Mouse (Mus musculus) mesoderm, embryonic 11.5 days (tissue): Measurements from ENCODE around the gene Plcg2.

Experiments
- DNase-seq: peaks from one replicate; pipeline ENCODE4 v3.0.0-alpha.2; 2012; ENCODE audit warnings: low read depth, low spot score

The Plcg2 gene

DNA sequence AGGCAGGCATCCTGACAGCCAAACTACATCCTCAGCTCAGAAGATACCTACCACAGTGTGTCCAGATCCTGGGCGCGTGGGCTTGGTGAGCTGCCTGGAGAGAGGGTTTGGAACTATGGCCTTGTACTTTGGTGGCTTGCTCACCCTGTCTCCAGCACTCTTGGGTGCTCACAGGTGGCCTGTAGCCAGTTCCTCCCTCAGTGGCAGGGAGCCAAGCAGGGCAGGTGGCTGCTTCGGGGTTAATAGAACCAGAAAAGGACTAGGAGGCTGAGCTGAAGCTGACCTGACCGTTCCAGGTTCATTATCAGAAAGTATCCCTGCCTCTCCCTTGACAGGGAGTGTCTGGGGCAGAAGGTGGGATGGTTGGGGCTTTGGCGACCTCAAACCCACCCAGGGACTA is 48.3 kb downstream of the Plcg2 start:
- DNase-seq = no peak

DNA sequence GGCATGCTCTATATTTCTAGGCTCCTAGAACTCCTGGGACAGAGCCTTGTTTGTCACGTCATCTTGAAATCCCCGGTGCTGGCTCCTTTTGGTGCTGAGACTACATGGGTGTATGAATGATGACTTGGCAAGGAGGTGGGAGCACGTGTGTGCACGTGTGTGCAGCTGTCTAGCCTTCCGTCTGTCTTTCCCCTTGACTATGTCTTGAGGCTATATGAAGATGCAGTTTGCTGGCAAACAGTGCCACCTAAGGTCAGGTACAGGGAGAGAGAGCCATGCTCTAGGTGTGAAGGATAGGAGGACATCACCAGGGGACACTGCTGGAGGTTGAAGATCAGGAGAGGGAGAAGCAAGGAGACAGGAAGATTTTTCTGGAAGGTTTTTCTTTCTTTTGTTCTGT is 49.9 kb downstream of the Plcg2 start:
- no peak for DNase-seq

DNA sequence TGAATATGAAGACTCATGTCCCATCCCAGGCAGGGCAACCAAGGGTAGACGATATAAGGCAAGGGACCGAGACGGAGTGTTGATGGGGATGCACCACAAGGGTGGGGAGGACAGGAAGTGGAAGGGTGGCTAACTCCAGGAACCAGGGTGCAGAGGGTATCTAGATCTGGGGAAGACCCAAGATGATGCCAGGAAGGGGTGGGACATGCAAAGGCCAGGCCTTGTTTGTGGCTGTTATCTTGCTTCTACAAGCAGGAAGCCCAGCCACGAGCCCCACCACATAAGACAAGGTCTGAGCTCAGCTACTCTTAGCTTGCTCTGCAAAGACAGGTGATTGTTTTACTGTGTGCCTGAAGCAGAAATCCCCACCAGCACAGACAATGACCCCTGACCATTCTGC is 50.4 kb downstream of the Plcg2 start:
- DNase-seq = no peak

DNA sequence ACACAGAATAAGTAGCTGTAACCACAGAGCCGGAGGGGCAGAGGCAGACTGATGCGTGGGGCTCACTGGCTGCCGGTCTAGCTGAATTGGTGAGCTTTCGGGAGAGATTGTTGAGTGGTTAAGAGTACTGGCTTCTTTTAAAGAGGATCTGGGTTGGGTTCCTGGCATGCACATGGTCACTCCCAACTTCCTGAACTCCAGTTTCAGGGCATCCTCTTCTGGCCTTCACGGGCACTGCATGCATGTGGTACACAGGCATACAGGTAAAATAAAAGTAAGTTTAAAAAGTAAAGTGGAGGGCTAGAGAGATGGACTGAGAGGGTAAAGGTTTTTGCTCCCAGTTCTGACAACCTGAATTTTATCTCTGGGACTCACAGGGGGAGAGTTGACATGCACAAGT is 52.4 kb downstream of the Plcg2 start:
- DNase-seq = no peak

DNA sequence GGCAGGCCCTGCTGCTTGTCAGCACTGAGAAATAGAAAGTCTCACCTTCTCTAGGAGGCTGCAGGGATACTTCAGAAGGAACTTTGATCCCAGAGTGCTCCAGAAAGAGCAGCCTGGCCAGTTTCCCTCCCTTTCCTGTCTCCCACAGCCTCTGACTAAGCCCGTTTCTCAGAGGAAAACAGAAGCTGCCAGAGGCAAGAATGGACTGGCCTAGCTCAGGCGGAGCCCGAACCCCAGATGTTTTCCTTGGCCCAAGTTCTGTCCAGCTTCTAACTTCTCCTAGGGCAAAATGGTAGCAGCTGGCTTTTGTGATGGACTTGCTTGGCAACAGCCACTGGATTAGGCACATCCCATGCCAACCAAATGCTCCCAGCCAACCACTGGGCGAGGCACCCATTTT is 62.9 kb downstream of the Plcg2 start:
- DNase-seq = no peak

DNA sequence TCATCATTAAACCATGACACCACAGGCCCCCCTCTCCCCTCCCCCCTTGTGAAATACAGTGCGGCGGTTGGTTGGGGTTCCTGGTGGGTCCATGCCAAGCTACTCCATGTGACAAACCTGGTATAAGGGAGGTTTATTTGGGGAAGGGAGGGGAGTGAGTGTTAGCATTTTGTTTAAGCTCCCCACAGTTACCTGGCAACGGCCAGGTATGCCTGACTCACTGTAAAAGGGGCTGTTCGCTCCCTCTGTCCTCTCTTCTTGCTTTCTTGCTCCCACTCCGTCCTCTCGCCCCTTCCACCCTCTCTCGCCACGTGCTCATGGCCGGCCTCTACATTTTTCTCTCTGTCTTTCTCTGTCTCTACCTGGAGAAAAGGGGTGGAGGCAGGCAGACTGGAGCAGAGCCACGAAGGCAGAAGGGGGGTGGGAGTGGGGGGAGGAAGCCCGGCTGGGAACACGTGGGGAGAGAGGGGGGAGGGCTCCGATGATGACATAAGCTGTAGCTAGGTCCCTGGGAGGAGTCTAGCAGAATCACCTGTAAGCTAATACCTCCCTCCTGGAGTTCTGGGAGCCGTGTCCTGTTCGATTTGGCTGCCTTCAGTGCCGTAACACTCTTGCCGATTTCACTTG is 63.8 kb downstream of the Plcg2 start:
- DNase-seq = no peak

DNA sequence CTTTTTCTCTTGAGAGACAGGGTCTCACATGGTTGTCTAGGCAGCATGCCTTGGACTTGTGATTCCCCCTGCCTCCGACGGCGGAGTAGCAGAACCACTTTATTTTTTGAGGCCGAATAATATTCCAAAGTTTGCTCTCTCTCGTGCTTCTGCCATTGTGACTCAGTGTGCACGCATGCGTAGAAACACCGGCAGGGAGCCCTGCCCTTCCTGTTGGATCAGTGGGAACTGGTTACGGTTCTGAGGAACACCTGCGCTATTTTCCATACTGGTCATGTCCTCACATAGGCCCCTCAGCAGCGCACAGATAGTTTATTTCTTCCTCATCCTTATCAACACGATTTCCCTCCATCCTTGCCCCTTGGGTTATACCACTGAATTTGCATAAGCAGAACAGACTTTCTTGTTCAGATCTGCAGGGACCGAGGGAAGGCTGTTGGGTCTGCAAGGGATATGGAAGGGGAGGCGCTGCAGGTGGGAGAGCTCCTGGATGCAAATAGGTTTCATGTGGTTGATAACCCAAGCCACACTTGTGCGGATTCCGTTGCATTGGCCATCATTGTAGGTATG is 64.4 kb downstream of the Plcg2 start:
- DNase-seq = no peak

DNA sequence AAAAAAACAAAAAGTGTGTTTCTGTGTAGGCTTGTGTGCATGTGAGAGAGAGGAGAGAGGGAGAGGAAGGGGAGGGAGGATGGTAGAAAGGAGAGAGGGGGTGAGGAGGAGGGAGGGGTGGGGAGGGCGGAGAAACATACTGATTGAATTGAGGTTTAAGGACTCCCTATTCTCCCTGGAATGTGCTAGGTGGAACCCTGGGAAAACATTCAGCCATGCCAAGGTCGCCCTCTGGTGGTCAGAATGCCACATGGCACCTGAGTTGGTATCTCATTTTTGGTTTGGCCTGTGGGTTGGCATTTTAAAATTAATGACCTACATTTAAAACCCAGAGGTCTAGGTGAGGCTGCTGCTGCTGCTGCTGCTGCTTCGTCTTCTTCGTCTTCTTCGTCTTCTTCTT is 71.3 kb downstream of the Plcg2 start:
- DNase-seq = peak; percentile 85

DNA sequence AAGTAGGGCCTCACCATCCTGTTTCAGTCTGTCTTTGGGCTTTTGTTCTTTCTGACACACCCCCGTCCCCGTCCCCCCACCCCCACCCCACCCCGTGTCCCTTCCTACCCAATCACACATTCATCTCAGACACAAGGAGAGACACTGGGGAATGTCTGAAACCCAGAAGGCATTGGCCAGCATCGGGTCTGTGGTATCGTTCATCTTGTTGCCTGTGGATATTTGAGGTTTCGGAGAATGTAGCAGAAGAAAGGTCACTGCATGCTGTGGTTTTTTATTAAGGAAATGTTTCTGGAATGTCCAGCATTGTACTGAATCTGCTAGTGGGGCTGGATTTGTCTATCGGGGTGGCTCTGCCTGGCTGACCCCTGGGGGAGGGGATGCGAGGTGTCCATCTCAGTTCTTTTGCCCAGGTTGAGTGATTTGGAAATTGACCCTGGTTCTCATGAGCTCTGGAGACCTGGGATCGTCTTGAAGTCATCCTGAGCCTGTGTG is 78.2 kb downstream of the Plcg2 start:
- DNase-seq = no peak

DNA sequence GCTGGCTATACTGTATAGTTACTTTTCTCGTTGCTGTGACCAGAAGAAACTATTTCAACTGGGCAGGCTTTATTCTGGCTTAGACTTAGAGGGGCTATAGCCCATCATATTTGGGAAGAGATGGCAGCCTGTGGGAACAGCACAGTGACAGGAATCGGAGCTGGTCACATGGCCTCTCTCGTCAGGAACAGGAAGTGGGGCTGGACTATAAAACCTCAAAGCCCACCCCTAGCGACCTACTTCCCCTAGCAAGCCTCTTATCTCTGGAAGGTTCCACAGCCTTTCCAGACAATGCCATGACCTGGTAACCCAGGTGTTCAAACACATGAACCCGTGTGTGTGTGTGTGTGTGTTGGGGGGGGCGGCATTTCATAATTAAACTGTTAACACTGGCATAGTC is 79.0 kb downstream of the Plcg2 start:
- DNase-seq = no peak

DNA sequence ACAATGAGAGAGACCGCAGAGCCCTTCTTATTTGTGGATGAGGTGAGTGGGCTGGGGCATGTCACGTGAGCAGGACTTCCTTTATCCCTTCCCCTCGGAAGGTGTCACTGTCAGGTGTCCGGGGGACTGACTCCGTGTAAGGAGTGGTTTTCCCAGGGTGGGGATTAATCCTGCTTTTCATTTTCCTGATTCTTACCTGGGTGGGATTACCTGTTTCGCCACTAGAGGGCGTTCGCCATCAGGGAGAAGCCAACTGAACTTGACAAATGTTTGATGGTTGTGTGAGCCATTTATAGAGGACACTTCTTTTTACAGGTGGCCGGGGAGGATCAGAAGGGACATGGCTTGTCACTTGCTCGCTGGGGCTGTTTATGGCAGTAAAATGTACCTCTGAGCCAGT is 79.8 kb downstream of the Plcg2 start:
- DNase-seq = peak; percentile 31

DNA sequence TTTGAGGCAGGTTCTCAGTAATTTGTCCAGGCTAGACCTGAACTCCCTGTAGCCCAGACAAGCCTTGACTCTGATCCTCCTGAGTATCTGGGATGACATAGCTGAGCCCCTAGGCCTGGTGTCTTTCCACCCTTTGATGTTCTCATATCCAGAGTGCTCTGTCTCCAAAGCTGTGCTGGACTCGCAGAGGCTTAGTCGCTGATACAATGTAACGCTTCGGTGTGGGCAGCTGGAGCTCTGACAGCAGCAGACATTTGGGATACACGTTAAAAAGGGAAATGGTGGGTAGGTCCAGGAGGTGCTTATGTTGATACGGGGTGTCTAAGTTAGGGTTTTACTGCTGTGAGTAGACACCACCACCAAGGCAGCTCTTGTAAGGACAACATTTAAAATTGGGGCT is 80.8 kb downstream of the Plcg2 start:
- no peak for DNase-seq

DNA sequence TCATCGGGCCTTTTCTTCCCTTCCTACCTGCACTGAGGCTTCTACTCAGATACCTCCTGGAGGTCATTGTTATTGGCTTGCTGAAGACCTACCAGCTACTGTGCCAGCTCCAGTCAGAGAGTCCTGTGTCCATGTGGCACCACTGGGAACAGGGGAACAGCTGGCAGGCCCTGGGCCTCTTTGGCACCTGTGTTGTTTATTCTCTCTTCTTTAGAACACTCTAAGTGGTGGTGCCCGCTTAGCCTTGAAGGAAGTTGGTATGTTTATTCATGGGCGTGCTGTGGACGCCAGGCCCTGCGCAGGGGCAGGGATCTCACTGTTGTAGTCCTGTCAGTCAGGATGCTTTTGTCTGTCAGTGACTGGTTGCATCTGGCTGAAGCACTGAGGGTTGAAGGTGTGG is 95.8 kb downstream of the Plcg2 start:
- DNase-seq = no peak

DNA sequence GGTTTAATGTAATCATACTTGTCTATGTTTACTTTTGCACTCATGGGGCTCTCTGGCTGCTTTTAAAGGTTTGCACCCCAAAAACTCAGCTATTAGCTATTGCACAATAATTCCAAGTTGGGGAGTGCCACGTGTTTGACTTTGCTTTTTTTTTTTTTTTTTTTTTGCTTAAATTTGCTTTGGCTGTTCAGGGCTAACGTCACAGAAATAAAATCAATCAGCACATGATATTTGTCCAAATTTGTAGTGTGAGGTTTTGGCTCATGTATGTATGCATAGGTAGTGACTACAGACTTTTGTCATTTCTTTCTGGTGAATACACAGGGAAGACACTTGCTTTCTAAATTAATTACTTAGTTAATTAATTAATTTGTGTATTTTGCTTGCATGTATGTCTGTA is 96.9 kb downstream of the Plcg2 start:
- DNase-seq = no peak

DNA sequence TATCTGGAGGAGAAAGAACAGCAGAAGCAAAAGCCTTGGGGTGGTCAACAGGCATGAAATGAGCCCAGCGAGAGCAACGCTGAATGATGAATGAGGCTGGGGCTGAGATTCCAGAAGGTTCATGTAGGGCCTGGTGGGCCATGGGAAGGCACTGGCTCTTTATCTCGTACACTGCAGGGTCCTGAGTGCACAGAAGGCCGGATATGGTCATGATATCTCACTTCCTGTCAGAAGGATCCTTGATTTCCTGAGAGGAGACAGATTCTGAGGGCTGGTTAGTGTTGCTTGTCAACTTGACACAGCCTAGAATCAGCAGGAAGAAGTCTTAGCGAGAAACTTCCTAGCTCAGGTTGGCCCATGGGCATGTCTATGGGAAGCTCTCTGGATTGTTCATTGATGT is 98.7 kb downstream of the Plcg2 start:
- DNase-seq = no peak

DNA sequence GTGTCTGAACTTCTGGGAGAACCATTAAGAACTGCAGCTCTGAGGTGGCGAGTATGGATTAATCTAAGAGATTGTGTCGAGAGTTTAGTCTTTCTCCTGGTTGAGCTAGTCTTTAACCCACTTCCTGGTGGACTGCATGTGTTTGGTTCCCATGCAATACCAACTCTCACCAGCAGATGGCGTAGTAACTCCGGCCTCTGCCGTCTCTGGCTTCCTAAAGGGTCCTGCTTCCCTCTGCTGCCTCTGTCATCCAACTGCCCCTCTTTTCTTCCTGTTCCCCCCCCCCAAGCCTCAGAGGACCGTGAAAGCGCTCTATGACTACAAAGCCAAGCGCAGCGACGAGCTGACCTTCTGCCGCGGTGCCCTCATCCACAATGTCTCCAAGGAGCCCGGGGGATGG is 102.7 kb downstream of the Plcg2 start:
- peak; percentile 53 for DNase-seq

DNA sequence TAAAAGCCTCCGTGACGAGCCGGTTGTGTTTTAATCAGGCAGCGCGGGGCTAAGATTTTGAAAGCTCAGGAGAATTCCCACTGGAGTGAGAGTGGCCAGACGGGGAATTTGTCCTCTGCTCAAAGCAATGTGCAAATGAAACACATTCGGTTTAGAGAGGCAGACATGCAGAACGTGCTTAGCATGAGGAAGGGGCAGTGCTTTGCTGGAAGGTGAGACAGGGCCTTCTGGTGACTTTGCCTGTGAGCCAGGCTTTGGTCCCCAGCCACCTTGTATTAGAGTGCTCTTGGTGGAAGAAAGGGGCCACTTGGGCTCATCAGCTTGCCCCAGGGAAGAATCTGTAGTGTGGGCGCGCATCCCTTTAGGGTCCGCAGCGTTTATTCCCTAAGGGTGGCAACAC is 106.0 kb downstream of the Plcg2 start:
- DNase-seq = no peak

DNA sequence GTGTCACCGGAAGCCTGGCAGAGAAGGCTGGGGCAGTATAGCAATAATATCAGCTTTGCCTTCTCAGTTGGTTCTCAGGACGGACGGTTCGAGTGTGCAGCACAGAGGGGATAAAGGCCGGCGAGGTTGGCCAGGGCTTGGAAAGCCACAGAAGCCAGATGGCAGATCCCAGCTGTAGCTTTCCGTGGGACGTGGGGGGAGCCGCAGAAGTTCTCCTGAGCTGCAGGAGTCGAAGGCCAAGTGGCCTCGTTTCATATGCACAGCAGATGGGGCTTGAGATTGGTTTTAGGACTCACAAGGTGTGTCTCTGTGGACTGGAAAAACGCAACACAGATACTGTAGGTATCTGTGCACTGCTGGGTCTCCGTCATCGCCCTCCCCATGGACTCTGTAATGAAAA is 106.6 kb downstream of the Plcg2 start:
- DNase-seq = no peak

DNA sequence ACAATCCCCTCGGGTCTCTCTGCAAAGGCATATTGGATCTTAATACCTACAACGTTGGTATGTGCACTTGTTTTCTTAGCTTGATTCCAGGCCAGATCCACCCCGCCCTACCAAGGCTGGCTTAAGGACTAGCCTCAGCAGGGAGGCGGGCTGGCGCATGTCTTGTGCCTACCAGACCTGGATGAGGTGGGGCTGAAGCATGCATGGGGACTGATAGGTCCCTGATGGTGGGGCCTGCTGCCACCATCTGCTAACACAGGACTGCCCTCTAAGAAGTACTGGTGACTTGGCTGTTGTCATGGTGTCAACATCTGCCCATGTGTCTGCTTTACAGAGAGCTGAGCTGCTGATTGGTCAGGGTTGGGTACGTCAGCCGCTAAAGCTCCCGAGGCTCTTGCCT is 107.1 kb downstream of the Plcg2 start:
- no peak for DNase-seq

DNA sequence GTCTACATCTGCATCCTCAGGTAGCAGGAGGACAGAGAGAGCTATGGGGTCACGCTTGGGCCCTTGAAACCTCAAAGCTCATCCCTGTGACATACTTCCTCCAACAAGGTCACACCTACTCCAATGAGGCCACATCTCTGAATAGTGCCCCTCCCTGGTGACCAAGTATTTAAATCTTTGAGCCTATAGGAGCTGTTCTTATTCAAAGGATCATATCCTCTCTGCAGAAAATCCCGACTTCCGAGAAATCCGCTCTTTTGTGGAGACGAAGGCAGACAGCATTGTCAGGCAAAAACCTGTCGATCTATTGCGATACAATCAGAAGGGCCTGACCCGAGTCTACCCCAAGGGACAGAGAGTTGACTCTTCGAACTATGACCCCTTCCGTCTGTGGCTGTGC is 112.4 kb downstream of the Plcg2 start:
- no peak for DNase-seq

DNA sequence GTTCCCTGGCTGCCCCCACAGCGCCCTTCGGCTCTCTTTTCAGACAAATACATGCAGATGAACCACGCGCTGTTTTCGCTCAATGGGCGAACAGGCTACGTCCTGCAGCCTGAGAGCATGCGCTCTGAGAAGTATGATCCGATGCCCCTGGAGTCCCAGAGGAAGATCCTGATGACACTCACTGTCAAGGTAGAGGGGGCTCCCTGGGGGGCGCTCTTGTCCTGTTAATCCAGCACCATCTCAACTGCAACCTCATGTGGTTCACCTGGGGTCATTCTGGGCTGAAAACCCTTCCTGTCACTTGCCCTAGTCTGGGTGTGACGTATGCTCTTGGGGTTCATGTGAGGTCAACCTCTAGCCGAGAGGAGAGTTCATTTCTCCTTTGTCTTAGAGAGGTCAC is 114.8 kb downstream of the Plcg2 start:
- peak; percentile 15 for DNase-seq

DNA sequence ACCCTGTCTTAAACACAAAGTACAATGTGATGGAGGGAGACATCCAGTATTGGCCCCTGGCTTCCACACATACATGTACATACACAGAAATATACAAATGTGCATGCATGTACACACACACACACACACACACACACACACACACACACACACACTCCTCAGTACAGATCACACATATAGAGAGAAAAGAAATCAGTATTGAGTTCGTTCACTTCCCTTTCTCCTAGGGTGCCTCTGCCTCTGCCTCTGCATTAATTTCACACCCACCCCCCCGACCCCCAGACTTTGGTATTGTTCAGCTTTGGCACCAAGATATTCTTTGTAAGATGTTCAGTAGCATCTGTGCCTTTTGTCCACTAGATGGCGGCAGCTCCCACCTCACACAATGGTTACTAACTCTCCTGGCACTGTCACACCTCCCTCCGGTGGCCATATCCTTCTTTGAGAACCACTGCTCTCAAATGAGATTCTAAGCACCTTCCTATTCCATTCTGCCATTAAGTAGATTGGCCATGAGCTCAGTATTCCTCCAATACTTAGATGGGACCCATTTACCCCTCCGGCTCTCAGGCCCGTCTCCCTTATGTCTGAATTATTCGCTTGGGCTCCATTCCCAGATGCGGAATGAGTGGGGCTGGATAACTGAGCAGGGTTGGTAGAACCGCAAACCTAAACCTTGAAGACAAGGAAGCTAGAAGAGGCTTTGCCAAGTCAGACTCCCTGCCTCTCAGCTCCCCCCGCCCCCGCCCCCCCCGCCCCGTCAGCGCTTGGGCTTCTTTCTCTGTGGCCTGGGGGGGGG is 128.1 kb downstream of the Plcg2 start:
- DNase-seq = peak; percentile 79

DNA sequence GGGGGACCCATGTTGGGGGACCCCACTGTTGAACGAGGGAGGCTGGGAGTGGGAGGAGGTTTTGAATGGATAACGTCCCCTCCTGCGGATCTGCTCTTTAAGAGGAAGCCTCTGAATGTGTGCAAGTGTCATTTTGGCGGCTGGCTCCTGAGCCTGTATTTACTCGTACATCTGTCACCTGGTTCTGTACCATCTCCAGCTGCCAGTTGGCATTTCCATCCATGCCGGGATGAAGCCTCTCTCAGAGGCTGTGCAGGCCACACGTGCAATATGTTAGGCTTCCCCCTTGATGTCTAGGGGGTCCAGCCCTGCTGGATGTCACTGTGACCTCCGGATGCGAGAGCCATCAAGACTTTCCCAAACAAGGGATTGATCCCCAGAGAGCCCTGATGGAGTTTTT is 129.0 kb downstream of the Plcg2 start:
- DNase-seq = no peak
